Mouse (Mus musculus): ENCODE data around the gene Plxnb2.
A peak's percentile ranks its signal among the peaks of the same experiment; 100 is the strongest.

- peak; percentile 50; the same call in 1 of the 2 replicates for TF ChIP-seq POLR2A (IDR thresholded peaks at IDR 0.05; ENCODE audit: low read depth, low read length)
- no peak for TF ChIP-seq CTCF (IDR thresholded peaks at IDR 0.05; ENCODE audit: borderline replicate concordance, insufficient read depth, low read length)
Observed at GRCm38 (mm10) chr15:89140048-89140658, 40.4 kb downstream of the Plxnb2 start.

Data from embryonic fibroblast, embryonic 13.5 days (primary cell).